Mouse (Mus musculus) heart, postnatal 0 days (tissue): ENCODE data around the gene Fbxl12.

Experiments used
- CTCF ChIP-seq: IDR thresholded peaks from 2 replicates; pipeline ENCODE4 v1.5.1; 2016; ENCODE audit warnings: antibody characterized with exemption, control low read depth, low read depth
- EP300 ChIP-seq: IDR thresholded peaks from 2 replicates; pipeline ENCODE4 v1.6.1; 2016; ENCODE audit warnings: antibody characterized with exemption, low read depth

- TF ChIP-seq CTCF (0 out of 2 replicates have a peak, but pooled peaks have one; percentile 10), EP300 (peak; percentile 89)
Measured at GRCm38 (mm10) chr9:20581175-20581634, 63.4 kb downstream of the Fbxl12 start, which contains the start of gene Zfp846.
